Mouse (Mus musculus): Measurements from ENCODE around the gene Zfp72. TPM values are rescaled to one million over a fixed set of nuclear protein-coding genes. Genes with fewer than 3 reads are reported as not detected.

Gene Zfp72
- polyA plus RNA-seq, 1 experiment from 2014 or later, result 9.6 TPM

DNA sequence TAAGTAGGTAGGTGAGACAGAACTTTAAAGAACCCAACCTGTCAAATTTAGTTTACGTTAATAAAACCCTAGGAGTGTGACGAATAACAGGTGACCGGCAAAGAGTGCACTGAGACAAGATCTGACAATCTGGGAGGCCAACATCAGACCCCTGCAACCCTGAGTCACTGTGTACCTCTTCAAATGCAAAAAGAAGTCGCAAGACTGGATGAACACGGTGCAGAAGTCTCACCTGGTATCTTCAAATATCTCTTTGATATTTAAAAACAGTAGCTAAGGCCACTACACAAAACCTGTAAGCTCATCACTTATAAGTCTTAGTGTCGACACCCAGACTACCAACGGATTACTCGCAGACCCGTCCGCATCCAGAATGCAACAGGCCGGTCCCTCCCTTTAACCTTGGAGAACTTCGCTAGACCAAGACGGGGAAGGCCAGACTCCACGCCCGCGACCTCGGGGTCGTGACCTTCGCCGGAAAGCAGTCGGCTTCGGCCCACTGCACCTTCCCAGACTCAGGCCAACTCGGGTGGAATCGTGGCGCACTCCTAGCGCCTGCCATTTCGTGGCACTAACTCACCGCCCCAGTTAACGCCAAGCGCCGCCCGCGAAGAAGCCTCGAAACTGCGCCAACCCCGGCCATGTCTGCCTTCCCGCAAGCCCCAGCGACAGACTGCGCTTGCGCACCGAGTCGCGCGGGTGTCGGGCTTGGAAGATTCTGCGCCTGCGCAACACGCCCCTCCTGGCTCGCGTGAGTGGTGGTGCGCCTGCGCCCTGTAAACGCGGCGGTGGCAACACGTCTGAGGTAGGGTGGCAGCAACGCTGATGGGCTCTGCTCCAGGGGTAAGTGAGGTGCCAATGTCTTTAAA lies 40.8 kb downstream of the Zfp72 start, which contains the start of the genes Sdha and Ccdc127:
Sdha (minus strand) TSS at position 715 of the 869 bp plus-strand sequence.
Ccdc127 (plus strand) TSS at position 744 of the 869 bp plus-strand sequence.
- no peaks in the 10 kb centered on the region for H3K27me3 ChIP-seq (replicated peaks)
- H3K36me3 ChIP-seq (replicated peaks), result 0 out of 2 replicates have a peak, but pooled peaks cover 3% of the 10 kb centered on the region
- peak within 1 kb of the TSS; percentile 85 for H3K9ac ChIP-seq
- peak within 1 kb of the TSS; percentile 58 for H3K4me2 ChIP-seq
- 1% methylated on average over 57 of the region's 57 CpGs for WGBS
- peaks cover 21% of the 10 kb centered on the region for H3K4me1 ChIP-seq
- peak; percentile 99 for ATAC-seq (replicated peaks)
- no peaks in the 10 kb centered on the region for H3K9me3 ChIP-seq
- peak within 1 kb of the TSS; percentile 91 for H3K4me3 ChIP-seq
- peak within 1 kb of the TSS; percentile 85 for H3K27ac ChIP-seq

DNA sequence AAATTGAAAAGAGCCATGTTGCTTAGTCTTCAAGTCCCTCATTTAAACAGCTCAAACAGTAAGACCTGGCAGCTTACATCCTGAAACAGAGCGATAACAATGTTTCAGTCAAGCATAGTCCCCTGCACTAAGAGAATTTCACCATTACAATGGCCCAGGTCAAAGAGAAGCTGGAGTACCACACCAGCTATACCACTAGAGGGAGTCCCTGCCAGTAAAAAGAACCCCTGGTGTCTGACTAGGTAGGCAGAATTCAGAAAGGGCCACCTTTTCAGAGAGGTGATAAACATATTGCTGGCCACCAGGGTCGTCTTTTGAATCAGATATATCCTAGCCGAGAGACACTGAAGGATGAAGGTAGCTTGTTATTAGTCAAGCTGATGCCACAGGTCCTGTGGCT lies 49.6 kb downstream of the Zfp72 start:
- Histone ChIP-seq H3K4me1 (no peaks in the 10 kb centered on the region), H3K36me3 (replicated peaks) (peaks cover 53% of the 10 kb centered on the region), H3K27ac (no peak overlapping the region), H3K27me3 (replicated peaks) (no peaks in the 10 kb centered on the region), H3K4me2 (no peak overlapping the region), H3K9ac (no peak overlapping the region), H3K4me3 (no peak overlapping the region), H3K9me3 (no peaks in the 10 kb centered on the region)
- WGBS, result 56% methylated on average over 3 of the region's 3 CpGs
- ATAC-seq (replicated peaks), result no peak; the same call in 1 of the 2 replicates

DNA sequence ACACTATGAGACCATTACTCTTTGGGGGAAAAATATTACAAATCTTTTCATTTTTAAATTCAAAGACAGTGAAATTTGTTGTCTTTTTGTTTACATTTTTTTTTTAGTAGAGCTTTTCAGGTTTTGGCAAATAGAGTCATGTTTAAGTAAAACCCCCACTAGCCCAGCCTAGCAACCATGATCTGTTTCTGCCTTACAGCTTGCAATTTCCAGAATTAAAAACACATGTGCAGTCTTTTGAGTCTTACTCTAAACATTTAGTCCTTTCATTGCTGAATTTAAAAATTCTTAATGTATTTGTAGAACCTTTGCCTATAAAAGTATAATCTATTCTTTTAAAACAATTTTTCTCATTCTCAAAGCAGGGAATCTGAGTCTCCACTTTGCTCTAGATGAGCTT lies 61.3 kb downstream of the Zfp72 start:
- no peak overlapping the region for H3K9ac ChIP-seq
- no peaks in the 10 kb centered on the region for H3K27me3 ChIP-seq (replicated peaks)
- no peaks in the 10 kb centered on the region for H3K4me1 ChIP-seq
- no peaks in the 10 kb centered on the region for H3K9me3 ChIP-seq
- no peak for ATAC-seq (replicated peaks)
- H3K36me3 ChIP-seq (replicated peaks), result peaks cover 60% of the 10 kb centered on the region
- H3K27ac ChIP-seq, result no peak overlapping the region
- no peak overlapping the region for H3K4me3 ChIP-seq
- H3K4me2 ChIP-seq, result no peak overlapping the region

MicroRNAs encoded within 50 kb of the gene (microRNA counts, 519-probe panel; counts per million panel counts)
- microRNA mmu-miR-692, result not detected

Small RNA genes within 50 kb of the gene (microRNA-seq; reads per million reads assigned to microRNA genes)
- gene Mir692-3, result not detected

Other genes with a start within 250 kb of the Zfp72 start
- 128 and 145 TPM in 2 replicates for gene Exoc3, start 182.1 kb downstream of the Zfp72 start, polyA plus RNA-seq (2015; fragmentation: Nextera tagmentation; extraction: Ambion mirVana)
- 0.43 and 0.88 TPM in 2 replicates for gene Ahrr, start 98.5 kb downstream of the Zfp72 start, polyA plus RNA-seq (2015; fragmentation: Nextera tagmentation; extraction: Ambion mirVana)
- gene Pdcd6, start 73.3 kb downstream of the Zfp72 start, polyA plus RNA-seq (2015; fragmentation: Nextera tagmentation; extraction: Ambion mirVana), result 106 and 118 TPM in 2 replicates
- gene Sdha, start 40.6 kb downstream of the Zfp72 start, polyA plus RNA-seq (2015; fragmentation: Nextera tagmentation; extraction: Ambion mirVana), result 238 and 246 TPM in 2 replicates
- 38.8 and 44.5 TPM in 2 replicates for gene Ccdc127, start 40.5 kb downstream of the Zfp72 start, polyA plus RNA-seq (2015; fragmentation: Nextera tagmentation; extraction: Ambion mirVana)
- gene Lrrc14b, start 26.8 kb downstream of the Zfp72 start, polyA plus RNA-seq (2015; fragmentation: Nextera tagmentation; extraction: Ambion mirVana), result not detected in 2 replicates
- 75.3 and 105 TPM in 2 replicates for gene Ftl1-ps1, start 8.9 kb upstream of the Zfp72 start, polyA plus RNA-seq (2015; fragmentation: Nextera tagmentation; extraction: Ambion mirVana)
- gene Zfp825, start 103.2 kb upstream of the Zfp72 start, polyA plus RNA-seq (2015; fragmentation: Nextera tagmentation; extraction: Ambion mirVana), result 17.1 and 19.7 TPM in 2 replicates
- 3.3 and 4.8 TPM in 2 replicates for gene Erap1, start 248.7 kb upstream of the Zfp72 start, polyA plus RNA-seq (2015; fragmentation: Nextera tagmentation; extraction: Ambion mirVana)